Mouse (Mus musculus) liver, embryonic 14.5 days (tissue): ENCODE measurements around the gene Prcc. TPM values are rescaled to one million over a fixed set of nuclear protein-coding genes. Genes with fewer than 3 reads are reported as not detected.

ENCODE experiments used
- ATAC-seq: fragments of 200-750 bp; cut with Nextera tagmentation; 2 replicates; pipeline ENCODE4 v1.8.0; 2017; ENCODE audit warnings: moderate number of reproducible peaks, mild to moderate bottlenecking, moderate library complexity; ENCODE audit not compliant: insufficient read depth
- DNase-seq, 3 experiments: peaks; one replicate each; pipeline ENCODE4 v3.0.0-alpha.2; 2012 to 2013; ENCODE audit warnings: low read depth in 3 of 3, low spot score in 3 of 3
- H3K27ac ChIP-seq: fragments of 300-500 bp; sonication (generic); 2 replicates; pipeline ENCODE4 v1.5.1; 2014; ENCODE audit warnings: moderate library complexity, mild to moderate bottlenecking, control low read depth, inconsistent platforms
- H3K27me3 ChIP-seq: fragments of 300-500 bp; sonication (generic); 2 replicates; pipeline ENCODE4 v1.6.1; 2014; ENCODE audit warnings: mild to moderate bottlenecking, low read length, moderate library complexity; ENCODE audit not compliant: control insufficient read depth, insufficient read depth
- H3K36me3 ChIP-seq: fragments of 300-500 bp; sonication (generic); replicated peaks from 2 replicates; pipeline ENCODE4 v1.6.1; 2014; ENCODE audit warnings: low read depth; ENCODE audit not compliant: control insufficient read depth, insufficient read depth
- H3K4me1 ChIP-seq, 2 experiments: fragments of 200-500 bp in 1 of 2; fragments of 300-500 bp in 1 of 2; sonication (generic) in 1 of 2; replicated peaks; 2 replicates each; pipeline ENCODE4 v1.6.1; 2012 to 2014; ENCODE audit warnings: antibody characterized with exemption in 1 of 2, inconsistent platforms in 1 of 2, low read length in 1 of 2; ENCODE audit not compliant: control insufficient read depth in 2 of 2, insufficient read depth in 2 of 2
- H3K4me2 ChIP-seq: fragments of 300-500 bp; sonication (generic); 2 replicates; pipeline ENCODE4 v1.6.1; 2014; ENCODE audit warnings: low read depth, mild to moderate bottlenecking, control low read depth, moderate library complexity
- H3K4me3 ChIP-seq, 2 experiments: fragments of 200-500 bp in 1 of 2; fragments of 300-500 bp in 1 of 2; sonication (generic) in 1 of 2; 2 replicates each; pipeline ENCODE4 v1.5.1; 2012 to 2014; ENCODE audit warnings: low read depth in 2 of 2, low read length in 2 of 2, mild to moderate bottlenecking in 2 of 2, control low read depth in 1 of 2, inconsistent platforms in 1 of 2, moderate library complexity in 1 of 2; ENCODE audit not compliant: insufficient read depth in 1 of 2
- H3K9ac ChIP-seq: fragments of 300-500 bp; sonication (generic); replicated peaks from 2 replicates; pipeline ENCODE4 v1.6.1; 2014; ENCODE audit warnings: mild to moderate bottlenecking, control low read depth, moderate library complexity
- H3K9me3 ChIP-seq: fragments of 300-500 bp; sonication (generic); 2 replicates; pipeline ENCODE4 v1.6.1; 2016; ENCODE audit warnings: low read length, mixed read lengths; ENCODE audit not compliant: control insufficient read depth
- CTCF ChIP-seq: IDR thresholded peaks from 2 replicates; pipeline ENCODE4 v1.5.1; 2016; ENCODE audit warnings: antibody characterized with exemption, low read depth, control low read depth
- EP300 ChIP-seq: IDR thresholded peaks from 2 replicates; pipeline ENCODE4 v1.6.1; 2016; ENCODE audit warnings: antibody characterized with exemption, low read depth
- WGBS: fragments of 180-500 bp; shearing (Covaris S2); extraction: QIAGEN DNeasy Blood & Tissue Kit; methylation state at CpG from one replicate; pipeline ENCODE4 v1.1.7; 2014; ENCODE audit not compliant: insufficient replicate concordance; 5-methylcytosine and 5-hydroxymethylcytosine counted together
- polyA plus RNA-seq, 2 experiments: library from polyadenylated mRNA; depleted of rRNA in 1 of 2; stranded (reverse) in 1 of 2; unstranded in 1 of 2; fragments of >200 nt; fragmentation: Nextera tagmentation in 1 of 2; extraction: Ambion mirVana in 1 of 2; gene quantifications; 2 replicates each; pipeline versions ENCODE4 v1.2.1 to v1.2.3; 2012 to 2014

Gene Prcc
- polyA plus RNA-seq, 2 experiments, result 5.0 to 15.4 TPM

GRCm38 (mm10) chr3:87818226-87818625, 67.2 kb downstream of the Prcc start:
- H3K4me1 ChIP-seq, result no peaks in the 10 kb centered on the region
- H3K36me3 ChIP-seq, result no peaks in the 10 kb centered on the region
- no peak overlapping the region for H3K9ac ChIP-seq
- peaks cover 4% of the 10 kb centered on the region; the same call in 1 of the 2 replicates for H3K27me3 ChIP-seq
- DNase-seq, result no peak
- no peak overlapping the region for H3K4me2 ChIP-seq
- no peak overlapping the region for H3K27ac ChIP-seq
- no peak for ATAC-seq
- no peak for TF ChIP-seq CTCF
- TF ChIP-seq EP300, result no peak
- 58% methylated on average over 12 of the region's 12 CpGs for WGBS
- no peaks in the 10 kb centered on the region for H3K9me3 ChIP-seq
- H3K4me3 ChIP-seq, result no peak overlapping the region

GRCm38 (mm10) chr3:87816646-87817093, 68.7 kb downstream of the Prcc start:
- H3K4me3 ChIP-seq, result no peak overlapping the region
- no peaks in the 10 kb centered on the region for H3K36me3 ChIP-seq
- H3K27ac ChIP-seq, result no peak overlapping the region
- no peaks in the 10 kb centered on the region for H3K9me3 ChIP-seq
- ATAC-seq (no peak), DNase-seq (peak; percentile 42 to 55 (median 43))
- no peak overlapping the region for H3K9ac ChIP-seq
- 3% methylated on average over 12 of the region's 12 CpGs for WGBS
- no peak overlapping the region for H3K4me2 ChIP-seq
- TF ChIP-seq CTCF (peak; percentile 96), EP300 (no peak)
- H3K27me3 ChIP-seq, result peaks cover 4% of the 10 kb centered on the region; the same call in 1 of the 2 replicates
- H3K4me1 ChIP-seq, result no peaks in the 10 kb centered on the region

GRCm38 (mm10) chr3:87816166-87816565, 69.2 kb downstream of the Prcc start:
- 36% methylated on average over 6 of the region's 6 CpGs for WGBS
- no peak for DNase-seq
- H3K4me2 ChIP-seq, result no peak overlapping the region
- H3K9me3 ChIP-seq, result no peaks in the 10 kb centered on the region
- TF ChIP-seq EP300 (no peak), CTCF (no peak)
- H3K36me3 ChIP-seq, result no peaks in the 10 kb centered on the region
- H3K4me3 ChIP-seq, result no peak overlapping the region
- H3K27ac ChIP-seq, result no peak overlapping the region
- H3K4me1 ChIP-seq, result no peaks in the 10 kb centered on the region
- no peak overlapping the region for H3K9ac ChIP-seq
- peaks cover 4% of the 10 kb centered on the region for H3K27me3 ChIP-seq
- no peak for ATAC-seq

- Histone ChIP-seq H3K36me3 (no peaks in the 10 kb centered on the region), H3K27me3 (peaks cover 21% of the 10 kb centered on the region), H3K9me3 (no peaks in the 10 kb centered on the region), H3K9ac (no peak overlapping the region), H3K4me1 (no peaks in the 10 kb centered on the region), H3K27ac (no peak overlapping the region), H3K4me3 (no peak overlapping the region), H3K4me2 (no peak overlapping the region)
- 43% methylated on average over 10 of the region's 10 CpGs for WGBS
- DNase-seq, result no peak
- TF ChIP-seq EP300 (no peak), CTCF (no peak)
- ATAC-seq, result no peak
Observed at GRCm38 (mm10) chr3:87812873-87813272, 72.5 kb downstream of the Prcc start.

GRCm38 (mm10) chr3:87812413-87812812, 73.0 kb downstream of the Prcc start:
- ATAC-seq (no peak), DNase-seq (no peak)
- no peaks in the 10 kb centered on the region for H3K9me3 ChIP-seq
- H3K27me3 ChIP-seq, result peaks cover 18% of the 10 kb centered on the region
- no peak overlapping the region for H3K4me2 ChIP-seq
- TF ChIP-seq EP300, result no peak
- no peak for TF ChIP-seq CTCF
- H3K36me3 ChIP-seq, result no peaks in the 10 kb centered on the region
- WGBS, result 54% methylated on average over 4 of the region's 4 CpGs
- H3K27ac ChIP-seq, result no peak overlapping the region
- H3K4me1 ChIP-seq, result no peaks in the 10 kb centered on the region
- no peak overlapping the region for H3K4me3 ChIP-seq
- no peak overlapping the region for H3K9ac ChIP-seq
